8 mouse cellular contexts compared by ENCODE assay signal in the genomic region with DNA sequence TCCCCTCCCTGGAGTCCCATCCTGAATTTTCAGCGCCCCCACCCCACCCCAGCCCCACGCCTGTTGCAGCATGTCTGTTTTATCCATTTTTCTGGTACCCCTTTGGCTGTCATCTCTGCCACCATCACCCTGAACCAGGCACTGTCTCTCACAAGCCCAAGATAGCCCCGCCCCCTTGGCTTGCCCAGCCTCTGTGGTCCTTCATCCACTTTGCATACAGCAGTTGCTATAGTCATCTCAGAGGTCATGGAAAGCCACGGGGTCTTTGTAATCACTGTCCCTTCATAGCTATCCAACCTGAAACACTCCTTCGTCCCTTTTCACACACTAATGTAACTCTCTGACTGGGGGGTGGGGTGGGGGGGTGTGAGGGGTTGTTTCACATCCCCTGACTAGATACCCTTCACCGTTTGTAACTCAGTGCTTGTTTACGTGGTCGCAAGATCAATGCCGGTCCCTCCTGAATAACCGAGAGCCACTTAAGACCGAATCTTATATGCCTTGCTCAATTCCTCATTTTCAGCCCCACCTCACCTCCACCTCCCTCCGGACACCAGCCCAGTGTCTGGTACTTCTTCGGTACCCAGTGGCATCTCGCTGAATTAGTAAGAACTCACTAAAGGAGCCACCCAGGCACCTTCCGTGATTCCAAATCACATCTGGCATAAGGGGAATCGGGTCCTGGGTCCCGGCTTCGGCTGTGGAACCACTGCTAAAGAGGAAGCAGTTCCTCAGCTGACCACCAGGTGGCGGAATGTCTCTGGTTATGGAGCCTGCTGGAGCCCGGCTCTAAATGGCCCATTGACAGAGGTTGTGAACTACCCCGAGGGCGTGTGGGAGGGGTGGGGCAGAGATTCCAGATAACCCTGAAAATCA. TPM values are rescaled to one million over a fixed set of nuclear protein-coding genes. Genes with fewer than 3 reads are reported as not detected.
DNase-seq lines count a peak whose midpoint lies in the region; ATAC-seq and TF ChIP-seq lines count a peak whose summit lies in the region.

No protein-coding gene starts in this region.

- no peaks in the 10 kb centered on the region for H3K4me1 ChIP-seq in hindbrain, postnatal 0 days (ENCODE audit: insufficient read depth, low read length)

- DNase-seq in T-cell, adult 2 months (ENCODE audit: low spot score), result peak; percentile 81
- peak; percentile 89 to 91 for DNase-seq in cerebellum, postnatal 4 days (ENCODE audit: low spot score in 2 of 2)
- DNase-seq in gastrocnemius, adult 2 months, result peak; percentile 90
- peak; percentile 92 for DNase-seq in hindbrain, postnatal 0 days (ENCODE audit: low spot score)
- DNase-seq in left cerebral cortex, adult 18-20 months (ENCODE audit: low spot score in 2 of 2), result peak; percentile 78 to 90
- peak; percentile 84 to 90 for DNase-seq in lung, postnatal 4 days
- DNase-seq in retina, postnatal 7 days (ENCODE audit: low read depth, low spot score), result peak; percentile 76
- peak; percentile 84 to 85 for DNase-seq in urinary bladder, adult 18-20 months (ENCODE audit: low spot score in 2 of 2)

- H3K36me3 ChIP-seq in hindbrain, postnatal 0 days (ENCODE audit: insufficient read depth, low read length), result no peaks in the 10 kb centered on the region

- peak overlapping the region; percentile 48 for H3K4me3 ChIP-seq in gastrocnemius, adult 2 months
- 0 out of 2 replicates have a peak overlapping the region, but pooled peaks have one; percentile 4 for H3K4me3 ChIP-seq in hindbrain, postnatal 0 days (ENCODE audit: low read length)

- peak overlapping the region; percentile 53 for H3K4me2 ChIP-seq in hindbrain, postnatal 0 days (ENCODE audit: low read depth, low read length)

- H3K27ac ChIP-seq in gastrocnemius, adult 2 months, result no peak overlapping the region
- no peak overlapping the region for H3K27ac ChIP-seq in hindbrain, postnatal 0 days

- ATAC-seq in hindbrain, postnatal 0 days, result peak; percentile 78

- H3K27me3 ChIP-seq in hindbrain, postnatal 0 days (ENCODE audit: insufficient read depth, low read length), result no peaks in the 10 kb centered on the region; the same call in 1 of the 2 replicates

- WGBS in hindbrain, postnatal 0 days, result 13% methylated on average over 22 of the region's 22 CpGs

- no peaks in the 10 kb centered on the region for H3K9me3 ChIP-seq in hindbrain, postnatal 0 days (ENCODE audit: low read length)

- intact Hi-C loops in gastrocnemius, adult 2 months (cut with DNase I), result loop anchor here (1.0 kb wide), 1 partner anchor 28 kb away; no protein-coding TSS in a partner anchor

- H3K9ac ChIP-seq in hindbrain, postnatal 0 days (replicated peaks; ENCODE audit: low read length), result no peak overlapping the region

- TF ChIP-seq CTCF in gastrocnemius, adult 2 months (IDR thresholded peaks at IDR 0.05), result peak; percentile 100
- TF ChIP-seq CTCF in hindbrain, postnatal 0 days (IDR thresholded peaks at IDR 0.05; ENCODE audit: low read depth), result peak; percentile 99

RNA-seq across cellular contexts. Expression of gene Trpv4, which starts 19.2 kb away (rescaled TPM):
- 1 to 10 TPM; 1.9 to 2.0 TPM for total RNA-seq in gastrocnemius, adult 2 months (2021)
- 2.7 TPM in 2 replicates for total RNA-seq in hindbrain, postnatal 0 days (2014; rRNA removed)
- 3.0 and 3.4 TPM in 2 replicates for polyA plus RNA-seq in hindbrain, postnatal 0 days (2015; fragmentation: Nextera tagmentation; extraction: Ambion mirVana)
- 1 to 10 TPM; 1.4 to 2.1 TPM for total RNA-seq in left cerebral cortex, adult 18-20 months (2021)

RNA-seq across cellular contexts. Expression of gene Gltp, which starts 51.8 kb away (rescaled TPM):
- 10 to 100 TPM in 1 of 2 experiments, 1 to 10 TPM in 1; 6.7 to 10.8 TPM for total RNA-seq in gastrocnemius, adult 2 months (2021)
- 36.3 and 51.0 TPM in 2 replicates for total RNA-seq in hindbrain, postnatal 0 days (2014; rRNA removed)
- polyA plus RNA-seq in hindbrain, postnatal 0 days (2015; fragmentation: Nextera tagmentation; extraction: Ambion mirVana), result 55.0 and 55.1 TPM in 2 replicates
- total RNA-seq in left cerebral cortex, adult 18-20 months (2021), result 10 to 100 TPM; 21.6 to 22.4 TPM
